ENCODE assay signal across 7 mouse cellular contexts in the genomic region with DNA sequence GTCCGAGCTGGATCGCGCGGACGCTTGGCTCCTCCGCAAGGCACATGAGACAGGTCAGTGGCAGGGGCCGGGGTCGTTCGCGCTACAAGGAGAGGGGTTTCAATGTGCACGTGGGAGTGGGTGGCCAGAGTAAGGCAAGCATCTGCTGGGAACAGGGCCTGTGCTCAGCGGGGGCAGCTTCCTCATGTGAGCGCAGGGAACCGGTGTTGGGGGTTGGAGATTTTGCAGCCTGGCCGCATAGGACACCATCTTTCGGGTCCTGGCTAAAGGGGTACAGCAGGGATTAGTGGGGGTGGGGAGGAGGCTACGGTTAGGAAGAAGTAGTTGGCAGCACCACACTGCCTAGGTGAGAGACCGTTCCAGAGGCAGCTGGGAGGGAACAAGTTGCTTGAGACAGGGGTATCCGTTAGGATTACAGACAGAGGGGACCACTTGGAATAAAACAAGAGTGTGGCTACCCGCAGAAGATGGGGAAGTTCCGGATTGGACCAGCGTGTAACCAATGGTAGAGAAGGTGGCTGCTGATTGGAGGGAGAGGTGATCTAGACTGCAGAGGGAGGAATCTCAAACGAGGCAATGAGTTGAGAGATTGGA. TPM values are rescaled to one million over a fixed set of nuclear protein-coding genes. Genes with fewer than 3 reads are reported as not detected.
DNase-seq lines count a peak whose midpoint lies in the region; ATAC-seq and TF ChIP-seq lines count a peak whose summit lies in the region.

No protein-coding gene starts in this region.

- under 1% methylated on average over 23 of the region's 23 CpGs for WGBS in liver, embryonic 16.5 days (ENCODE audit: insufficient replicate concordance)
- WGBS in neural tube, embryonic 14.5 days, result 0% methylated on average over 17 of the region's 23 CpGs

- H3K4me1 ChIP-seq in ES-E14 (ENCODE audit: control insufficient read depth in 2 of 2, insufficient read depth in 2 of 2, low read length in 2 of 2, poor library complexity in 1 of 2), result peaks cover 2 to 8% of the 10 kb centered on the region in 2 experiments; a peak in 3 of 4 replicates
- peaks cover 8% of the 10 kb centered on the region for H3K4me1 ChIP-seq in bone marrow macrophage, adult 2 months (ENCODE audit: control insufficient read depth, insufficient read depth, low read length)
- H3K4me1 ChIP-seq in liver, embryonic 16.5 days (ENCODE audit: control insufficient read depth, low read depth, low read length), result peaks cover 18% of the 10 kb centered on the region
- peaks cover 5% of the 10 kb centered on the region for H3K4me1 ChIP-seq in neural tube, embryonic 14.5 days (ENCODE audit: control insufficient read depth, insufficient read depth, low read length)

- H3K27me3 ChIP-seq in liver, embryonic 16.5 days (ENCODE audit: control insufficient read depth, insufficient read depth, low read depth, low read length), result no peaks in the 10 kb centered on the region
- no peaks in the 10 kb centered on the region for H3K27me3 ChIP-seq in neural tube, embryonic 14.5 days (ENCODE audit: control insufficient read depth, insufficient read depth, low read length)

- peaks cover 3% of the 10 kb centered on the region; the same call in 1 of the 2 replicates for H3K36me3 ChIP-seq in ES-E14 (ENCODE audit: control insufficient read depth, insufficient read depth, low read length, poor library complexity, severe bottlenecking)
- no peaks in the 10 kb centered on the region for H3K36me3 ChIP-seq in liver, embryonic 16.5 days (ENCODE audit: control insufficient read depth, insufficient read depth)
- no peaks in the 10 kb centered on the region for H3K36me3 ChIP-seq in neural tube, embryonic 14.5 days (ENCODE audit: control insufficient read depth, insufficient read depth, low read length)

- in situ Hi-C loops in ES-E14 (cut with MboI; ENCODE audit: low sequenced_read_pairs in 2 of 2, unreplicated experiment in 2 of 2), result no loop called here

- TF ChIP-seq CTCF in bone marrow macrophage, adult 2 months (IDR thresholded peaks at IDR 0.05; ENCODE audit: low read depth, low read length), result no peak

- H3K9ac ChIP-seq in ES-E14 (ENCODE audit: insufficient read depth, low read depth, low read length, poor library complexity, severe bottlenecking), result peak overlapping the region; percentile 75
- peak overlapping the region; percentile 83 for H3K9ac ChIP-seq in liver, embryonic 16.5 days (ENCODE audit: low read depth, low read length)
- peak overlapping the region; percentile 63 for H3K9ac ChIP-seq in neural tube, embryonic 14.5 days (replicated peaks; ENCODE audit: low read depth, low read length)

- peak overlapping the region; percentile 97 for H3K4me2 ChIP-seq in liver, embryonic 16.5 days (ENCODE audit: low read depth, low read length)
- H3K4me2 ChIP-seq in neural tube, embryonic 14.5 days (ENCODE audit: low read depth, low read length), result peak overlapping the region; percentile 93

- peak; percentile 48; the same call in 1 of the 2 replicates for ATAC-seq in erythroblast, adult 5-6 weeks (replicated peaks; ENCODE audit: low FRiP score, poor library complexity, severe bottlenecking)
- peak; percentile 22 for ATAC-seq in liver, embryonic 16.5 days (ENCODE audit: low read depth)
- ATAC-seq in neural tube, embryonic 14.5 days (ENCODE audit: low read depth), result peak; percentile 82

- H3K9me3 ChIP-seq in ES-E14 (ENCODE audit: control insufficient read depth, insufficient read depth, low read depth, low read length), result no peaks in the 10 kb centered on the region
- H3K9me3 ChIP-seq in liver, embryonic 16.5 days (replicated peaks; ENCODE audit: control insufficient read depth, low read length), result no peaks in the 10 kb centered on the region
- H3K9me3 ChIP-seq in neural tube, embryonic 14.5 days (ENCODE audit: control insufficient read depth, low read length), result no peaks in the 10 kb centered on the region

- no peak overlapping the region for H3K27ac ChIP-seq in ES-E14 (ENCODE audit: insufficient read depth, low read depth, low read length, poor library complexity, severe bottlenecking)
- H3K27ac ChIP-seq in bone marrow macrophage, adult 2 months (ENCODE audit: insufficient read depth, low read depth, low read length), result 0 out of 2 replicates have a peak overlapping the region, but pooled peaks have one; percentile 18
- peak overlapping the region; percentile 66 for H3K27ac ChIP-seq in liver, embryonic 16.5 days (ENCODE audit: low read length)
- H3K27ac ChIP-seq in neural tube, embryonic 14.5 days (ENCODE audit: low read depth, low read length), result peak overlapping the region; percentile 62

- peak; percentile 68 for DNase-seq in ES-E14 (ENCODE audit: low read depth, low spot score)
- DNase-seq in heart, postnatal 25 days (ENCODE audit: low spot score), result peak; percentile 49
- DNase-seq in layer of hippocampus, adult 11-12 months (ENCODE audit: low spot score), result peak; percentile 63

- intact Hi-C loops in heart, postnatal 25 days (cut with DNase I), result no loop called here

- peak overlapping the region; percentile 88 to 93 for H3K4me3 ChIP-seq in ES-E14 (ENCODE audit: insufficient read depth in 1 of 2, low read depth in 1 of 2, low read length in 2 of 2, poor library complexity in 1 of 2, severe bottlenecking in 1 of 2)
- H3K4me3 ChIP-seq in bone marrow macrophage, adult 2 months (ENCODE audit: insufficient read depth, low read length), result peak overlapping the region; percentile 91
- H3K4me3 ChIP-seq in liver, embryonic 16.5 days (ENCODE audit: low read depth, low read length), result peak overlapping the region; percentile 86
- peak overlapping the region; percentile 74 for H3K4me3 ChIP-seq in neural tube, embryonic 14.5 days (ENCODE audit: low read depth, low read length)

- no peak for TF ChIP-seq POLR2A in bone marrow macrophage, adult 2 months (IDR thresholded peaks at IDR 0.05; ENCODE audit: borderline replicate concordance, low read depth, low read length)

TF ChIP-seq in ES-E14, 5 proteins besides CTCF, POLR2A, EP300 and RAD21:
- TF ChIP-seq HCFC1 (IDR thresholded peaks at IDR 0.05; ENCODE audit: borderline replicate concordance, insufficient read depth, low read length) (no peak; the same call in 1 of the 2 replicates), ZC3H11A (IDR thresholded peaks at IDR 0.05; ENCODE audit: borderline replicate concordance, low read depth, low read length) (no peak), ZNF384 (IDR thresholded peaks at IDR 0.05; ENCODE audit: low read depth, low read length) (no peak), CHD2 (IDR thresholded peaks at IDR 0.05; ENCODE audit: low read depth, low read length) (no peak; the same call in 1 of the 2 replicates), MAFK (IDR thresholded peaks at IDR 0.05; ENCODE audit: insufficient read depth, low read depth, low read length) (no peak)
TF ChIP-seq in ES-E14: peak in this region for 0.

RNA-seq across cellular contexts. Expression of gene Tmem160, which starts 0.6 kb away (rescaled TPM):
- 82.7 and 117 TPM in 2 replicates for total RNA-seq in ES-E14 (2012; rRNA removed)
- polyA plus RNA-seq in bone marrow macrophage, adult 2 months (2012; ENCODE audit: insufficient read depth, insufficient read length, missing spikeins), result 43.4 and 51.6 TPM in 2 replicates
- 8.2 TPM in 1 of 2 replicates, not detected in the other for total RNA-seq in erythroblast, adult 5-6 weeks (2015; ENCODE audit: low replicate concordance)
- 4.6 and 6.1 TPM in 2 replicates for total RNA-seq in erythroblast, adult 5-6 weeks (2017; ENCODE audit: low replicate concordance)
- total RNA-seq in heart, postnatal 25 days (2021), result 10 to 100 TPM; 82.2 to 88.1 TPM
- polyA plus RNA-seq in liver, embryonic 16.5 days (2015; fragmentation: Nextera tagmentation; extraction: Ambion mirVana), result 23.4 and 23.6 TPM in 2 replicates
- polyA plus RNA-seq in neural tube, embryonic 14.5 days (2014; fragmentation: Nextera tagmentation; extraction: Ambion mirVana), result 62.7 and 70.4 TPM in 2 replicates

RNA-seq across cellular contexts. Expression of gene Npas1, which starts 24.3 kb away (rescaled TPM):
- total RNA-seq in ES-E14 (2012; rRNA removed), result 0.22 and 0.48 TPM in 2 replicates
- not detected in 2 replicates for polyA plus RNA-seq in bone marrow macrophage, adult 2 months (2012; ENCODE audit: insufficient read depth, insufficient read length, missing spikeins)
- total RNA-seq in erythroblast, adult 5-6 weeks (2015; ENCODE audit: low replicate concordance), result not detected in 2 replicates
- not detected in 2 replicates for total RNA-seq in erythroblast, adult 5-6 weeks (2017; ENCODE audit: low replicate concordance)
- not detected for total RNA-seq in heart, postnatal 25 days (2021)
- 0.12 TPM in 2 replicates for polyA plus RNA-seq in liver, embryonic 16.5 days (2015; fragmentation: Nextera tagmentation; extraction: Ambion mirVana)
- 1.8 and 2.0 TPM in 2 replicates for polyA plus RNA-seq in neural tube, embryonic 14.5 days (2014; fragmentation: Nextera tagmentation; extraction: Ambion mirVana)

RNA-seq across cellular contexts. Expression of gene Zc3h4, which starts 52.5 kb away (rescaled TPM):
- 43.7 and 43.9 TPM in 2 replicates for total RNA-seq in ES-E14 (2012; rRNA removed)
- 30.4 and 31.9 TPM in 2 replicates for polyA plus RNA-seq in bone marrow macrophage, adult 2 months (2012; ENCODE audit: insufficient read depth, insufficient read length, missing spikeins)
- total RNA-seq in erythroblast, adult 5-6 weeks (2015; ENCODE audit: low replicate concordance), result 37.4 and 37.7 TPM in 2 replicates
- 82.9 and 103 TPM in 2 replicates for total RNA-seq in erythroblast, adult 5-6 weeks (2017; ENCODE audit: low replicate concordance)
- 10 to 100 TPM; 29.0 to 29.9 TPM for total RNA-seq in heart, postnatal 25 days (2021)
- polyA plus RNA-seq in liver, embryonic 16.5 days (2015; fragmentation: Nextera tagmentation; extraction: Ambion mirVana), result 7.0 and 7.2 TPM in 2 replicates
- 15.8 and 18.5 TPM in 2 replicates for polyA plus RNA-seq in neural tube, embryonic 14.5 days (2014; fragmentation: Nextera tagmentation; extraction: Ambion mirVana)

Comparison
In these comparisons a context has a peak if more than half of its experiments do, and no peak if none do; other contexts are left out.
1. ATAC-seq: peak in every context shown above with its lines; median percentile 82 in neural tube, embryonic 14.5 days; 48 in erythroblast, adult 5-6 weeks; 22 in liver, embryonic 16.5 days.